Mouse (Mus musculus): ENCODE data around the gene Npepl1. TPM values are rescaled to one million over a fixed set of nuclear protein-coding genes. Genes with fewer than 3 reads are reported as not detected.

Gene Npepl1
- polyA plus RNA-seq, 1 experiment from 2014 or later, result 44.5 TPM

DNA sequence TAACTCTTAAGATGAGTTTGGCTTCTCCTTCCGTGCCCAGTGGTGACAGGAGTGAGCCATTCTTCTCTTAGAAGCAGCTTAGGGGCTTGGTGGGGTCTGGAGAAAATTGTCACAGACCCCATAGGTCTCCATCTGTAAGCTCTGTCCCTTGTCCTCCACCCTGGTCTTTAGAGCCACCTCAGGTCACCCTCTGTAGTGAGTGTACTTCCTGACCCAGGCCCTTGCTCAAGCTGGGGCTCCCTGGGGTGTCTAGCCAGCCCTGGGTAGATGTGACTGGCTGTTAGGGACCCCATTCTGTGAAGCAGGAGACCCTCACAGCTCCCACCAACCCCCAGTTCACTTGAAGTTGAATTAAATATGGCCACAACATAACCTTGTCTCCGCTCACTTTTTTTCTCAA, 12.2 kb downstream of the Npepl1 start:
- Histone ChIP-seq H3K27me3 (ENCODE audit: control insufficient read depth, insufficient read depth, low read length) (no peaks in the 10 kb centered on the region), H3K4me3 (ENCODE audit: control insufficient read depth in 1 of 2, insufficient read depth in 1 of 2, low read depth in 1 of 2, low read length in 2 of 2) (no peak overlapping the region), H3K4me2 (ENCODE audit: low read length) (no peak overlapping the region), H3K9ac (ENCODE audit: low read length) (no peak overlapping the region), H3K4me1 (ENCODE audit: control insufficient read depth in 2 of 2, insufficient read depth in 2 of 2, low read length in 2 of 2) (peaks cover 0 to 12% of the 10 kb centered on the region in 2 experiments; a peak in 2 of 4 replicates), H3K27ac (replicated peaks in 1 of 2; ENCODE audit: control insufficient read depth in 1 of 2, insufficient read depth in 1 of 2, low read depth in 2 of 2, low read length in 2 of 2) (no peak overlapping the region), H3K9me3 (ENCODE audit: control insufficient read depth, low read length) (peaks cover 15% of the 10 kb centered on the region), H3K36me3 (ENCODE audit: control insufficient read depth, insufficient read depth, low read length) (peaks cover 62% of the 10 kb centered on the region)
- WGBS, result 79% methylated on average over 2 of the region's 2 CpGs
- ATAC-seq (ENCODE audit: insufficient number of reproducible peaks, insufficient read depth, low FRiP score, low read depth), result no peak

DNA sequence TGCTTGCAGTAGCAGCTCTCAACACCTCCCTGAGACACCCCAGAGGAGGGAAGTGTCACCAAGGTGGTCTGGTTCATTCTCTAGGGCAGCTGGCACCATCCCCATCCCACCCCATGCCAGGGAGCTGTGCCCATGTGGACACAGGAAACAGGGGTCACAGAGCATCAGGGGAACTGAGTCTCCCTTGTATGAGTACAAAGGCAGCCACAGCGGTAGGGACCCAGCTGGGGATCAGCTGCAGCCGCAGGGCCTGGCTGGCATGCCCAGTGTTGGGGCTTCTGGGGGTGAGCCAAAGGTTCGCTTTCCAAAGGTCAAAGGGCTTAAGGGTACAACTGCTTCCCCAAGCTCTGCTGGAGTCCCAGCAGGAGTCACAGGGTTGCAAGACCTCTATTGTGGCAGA, 13.6 kb downstream of the Npepl1 start:
- Histone ChIP-seq H3K9ac (ENCODE audit: low read length) (no peak overlapping the region), H3K9me3 (ENCODE audit: control insufficient read depth, low read length) (peaks cover 15% of the 10 kb centered on the region), H3K27ac (replicated peaks in 1 of 2; ENCODE audit: control insufficient read depth in 1 of 2, insufficient read depth in 1 of 2, low read depth in 2 of 2, low read length in 2 of 2) (no peak overlapping the region), H3K4me2 (ENCODE audit: low read length) (no peak overlapping the region), H3K4me3 (ENCODE audit: control insufficient read depth in 1 of 2, insufficient read depth in 1 of 2, low read depth in 1 of 2, low read length in 2 of 2) (no peak overlapping the region), H3K27me3 (ENCODE audit: control insufficient read depth, insufficient read depth, low read length) (no peaks in the 10 kb centered on the region), H3K4me1 (ENCODE audit: control insufficient read depth in 2 of 2, insufficient read depth in 2 of 2, low read length in 2 of 2) (peaks cover 0 to 9% of the 10 kb centered on the region in 2 experiments; a peak in 2 of 4 replicates), H3K36me3 (ENCODE audit: control insufficient read depth, insufficient read depth, low read length) (peaks cover 52% of the 10 kb centered on the region)
- no peak for ATAC-seq (ENCODE audit: insufficient number of reproducible peaks, insufficient read depth, low FRiP score, low read depth)
- 88% methylated on average over 3 of the region's 3 CpGs for WGBS

DNA sequence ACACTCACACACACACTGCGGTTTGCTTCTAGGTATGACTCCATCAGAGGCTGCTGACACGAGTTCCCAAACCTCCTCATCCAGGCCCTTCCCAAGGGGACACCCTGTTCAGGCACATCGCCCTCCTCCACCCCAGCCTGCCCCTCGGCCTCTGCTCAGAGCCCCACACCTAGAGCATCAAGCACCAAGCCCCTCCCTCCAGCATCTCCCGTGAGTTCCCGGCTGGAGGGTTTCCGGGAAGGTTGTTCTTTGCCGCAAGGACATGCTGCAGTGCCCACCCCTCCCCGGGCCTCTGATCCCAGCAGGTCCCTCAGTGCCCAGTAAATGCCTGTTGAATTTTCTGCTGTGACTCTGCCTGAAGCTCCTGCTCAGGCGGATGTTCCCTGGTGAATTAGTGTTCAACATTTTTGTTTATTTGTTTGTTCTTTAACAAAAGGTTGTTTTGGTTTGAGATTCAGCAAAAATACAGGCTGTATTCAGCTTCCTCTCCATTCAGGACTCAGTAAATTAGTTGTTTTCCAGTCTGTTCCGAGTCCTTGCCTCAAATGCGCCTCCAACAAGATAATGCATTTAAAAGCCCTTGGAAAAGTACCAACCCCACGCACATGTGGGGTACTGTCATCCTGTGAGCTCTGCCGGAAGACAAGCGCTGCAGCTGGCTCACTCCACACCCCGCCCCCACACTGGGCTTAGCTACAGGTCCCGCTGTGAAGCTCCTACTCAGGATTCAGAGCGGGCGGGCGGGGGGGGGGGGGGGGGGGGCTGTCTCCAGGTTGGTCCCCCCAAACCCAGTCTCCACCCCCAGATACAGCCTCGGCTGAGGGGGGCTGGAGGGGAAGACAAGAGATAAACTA, 16.6 kb downstream of the Npepl1 start:
- Histone ChIP-seq H3K9ac (ENCODE audit: low read length) (peak overlapping the region; percentile 38; the same call in 1 of the 2 replicates), H3K9me3 (ENCODE audit: control insufficient read depth, low read length) (peaks cover 15% of the 10 kb centered on the region), H3K27me3 (ENCODE audit: control insufficient read depth, insufficient read depth, low read length) (no peaks in the 10 kb centered on the region), H3K4me3 (ENCODE audit: control insufficient read depth in 1 of 2, insufficient read depth in 1 of 2, low read depth in 1 of 2, low read length in 2 of 2) (peak overlapping the region in 1 of 2 experiments; percentile 11; a peak in 1 of 4 replicates), H3K27ac (replicated peaks in 1 of 2; ENCODE audit: control insufficient read depth in 1 of 2, insufficient read depth in 1 of 2, low read depth in 2 of 2, low read length in 2 of 2) (no peak overlapping the region), H3K36me3 (ENCODE audit: control insufficient read depth, insufficient read depth, low read length) (peaks cover 29% of the 10 kb centered on the region), H3K4me2 (ENCODE audit: low read length) (peak overlapping the region; percentile 57), H3K4me1 (ENCODE audit: control insufficient read depth in 2 of 2, insufficient read depth in 2 of 2, low read length in 2 of 2) (peaks cover 0 to 9% of the 10 kb centered on the region in 2 experiments; a peak in 2 of 4 replicates)
- 8% methylated on average over 19 of the region's 21 CpGs for WGBS
- peak; percentile 39; the same call in 1 of the 2 replicates for ATAC-seq (ENCODE audit: insufficient number of reproducible peaks, insufficient read depth, low FRiP score, low read depth)

DNA sequence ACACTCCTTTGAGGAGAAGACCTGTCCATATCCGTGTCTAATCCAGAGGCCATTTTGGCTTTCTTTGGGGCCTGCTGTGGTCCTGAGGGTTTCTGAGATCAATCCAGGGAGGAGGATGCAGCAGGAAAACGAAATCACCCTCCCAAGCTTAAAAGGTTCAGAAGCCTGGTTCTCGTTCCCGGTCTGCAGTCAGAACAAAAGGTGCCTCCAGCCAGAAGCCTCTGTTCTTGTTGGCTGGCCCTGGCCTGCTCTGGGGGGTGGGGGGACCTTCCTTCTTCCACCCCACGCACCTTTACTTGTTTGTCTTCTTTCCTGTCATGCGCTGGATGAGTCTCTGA, 17.2 kb downstream of the Npepl1 start:
- Histone ChIP-seq H3K4me1 (ENCODE audit: control insufficient read depth in 2 of 2, insufficient read depth in 2 of 2, low read length in 2 of 2) (peaks cover 0 to 9% of the 10 kb centered on the region in 2 experiments; a peak in 2 of 4 replicates), H3K36me3 (ENCODE audit: control insufficient read depth, insufficient read depth, low read length) (peaks cover 23% of the 10 kb centered on the region), H3K27ac (replicated peaks in 1 of 2; ENCODE audit: control insufficient read depth in 1 of 2, insufficient read depth in 1 of 2, low read depth in 2 of 2, low read length in 2 of 2) (no peak overlapping the region), H3K4me3 (ENCODE audit: control insufficient read depth in 1 of 2, insufficient read depth in 1 of 2, low read depth in 1 of 2, low read length in 2 of 2) (peak overlapping the region in 1 of 2 experiments; percentile 11; a peak in 1 of 4 replicates), H3K27me3 (ENCODE audit: control insufficient read depth, insufficient read depth, low read length) (no peaks in the 10 kb centered on the region), H3K9me3 (ENCODE audit: control insufficient read depth, low read length) (peaks cover 15% of the 10 kb centered on the region), H3K4me2 (ENCODE audit: low read length) (peak overlapping the region; percentile 57), H3K9ac (ENCODE audit: low read length) (peak overlapping the region; percentile 38; the same call in 1 of the 2 replicates)
- no peak for ATAC-seq (ENCODE audit: insufficient number of reproducible peaks, insufficient read depth, low FRiP score, low read depth)
- WGBS, result 44% methylated on average over 6 of the region's 6 CpGs

DNA sequence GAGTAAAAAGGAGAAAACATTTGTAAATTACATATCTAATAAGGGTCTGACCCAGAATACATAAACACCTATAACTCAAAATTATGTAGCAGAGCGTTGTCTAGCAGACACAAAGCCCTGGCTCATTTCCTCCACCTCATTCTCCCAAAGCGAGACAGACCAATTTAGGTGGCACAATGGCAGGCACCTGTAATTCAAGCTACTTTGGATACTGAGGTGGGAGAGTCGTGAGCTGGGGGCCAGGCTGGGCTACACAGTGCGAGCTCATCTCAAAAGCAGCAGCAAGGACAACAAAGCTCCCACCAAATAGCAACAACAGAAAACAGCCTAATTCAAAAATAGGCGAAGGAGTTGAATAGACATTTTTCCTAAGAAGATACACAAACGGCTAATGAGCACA, 18.8 kb downstream of the Npepl1 start:
- H3K9ac ChIP-seq (ENCODE audit: low read length), result no peak overlapping the region
- peaks cover 0 to 9% of the 10 kb centered on the region in 2 experiments; a peak in 2 of 4 replicates for H3K4me1 ChIP-seq (ENCODE audit: control insufficient read depth in 2 of 2, insufficient read depth in 2 of 2, low read length in 2 of 2)
- peaks cover 13% of the 10 kb centered on the region for H3K9me3 ChIP-seq (ENCODE audit: control insufficient read depth, low read length)
- no peak overlapping the region for H3K4me3 ChIP-seq (ENCODE audit: control insufficient read depth in 1 of 2, insufficient read depth in 1 of 2, low read depth in 1 of 2, low read length in 2 of 2)
- peaks cover 8% of the 10 kb centered on the region for H3K36me3 ChIP-seq (ENCODE audit: control insufficient read depth, insufficient read depth, low read length)
- H3K27me3 ChIP-seq (ENCODE audit: control insufficient read depth, insufficient read depth, low read length), result no peaks in the 10 kb centered on the region
- WGBS, result 84% methylated on average over 6 of the region's 6 CpGs
- ATAC-seq (ENCODE audit: insufficient number of reproducible peaks, insufficient read depth, low FRiP score, low read depth), result no peak
- H3K4me2 ChIP-seq (ENCODE audit: low read length), result no peak overlapping the region
- no peak overlapping the region for H3K27ac ChIP-seq (replicated peaks in 1 of 2; ENCODE audit: control insufficient read depth in 1 of 2, insufficient read depth in 1 of 2, low read depth in 2 of 2, low read length in 2 of 2)

DNA sequence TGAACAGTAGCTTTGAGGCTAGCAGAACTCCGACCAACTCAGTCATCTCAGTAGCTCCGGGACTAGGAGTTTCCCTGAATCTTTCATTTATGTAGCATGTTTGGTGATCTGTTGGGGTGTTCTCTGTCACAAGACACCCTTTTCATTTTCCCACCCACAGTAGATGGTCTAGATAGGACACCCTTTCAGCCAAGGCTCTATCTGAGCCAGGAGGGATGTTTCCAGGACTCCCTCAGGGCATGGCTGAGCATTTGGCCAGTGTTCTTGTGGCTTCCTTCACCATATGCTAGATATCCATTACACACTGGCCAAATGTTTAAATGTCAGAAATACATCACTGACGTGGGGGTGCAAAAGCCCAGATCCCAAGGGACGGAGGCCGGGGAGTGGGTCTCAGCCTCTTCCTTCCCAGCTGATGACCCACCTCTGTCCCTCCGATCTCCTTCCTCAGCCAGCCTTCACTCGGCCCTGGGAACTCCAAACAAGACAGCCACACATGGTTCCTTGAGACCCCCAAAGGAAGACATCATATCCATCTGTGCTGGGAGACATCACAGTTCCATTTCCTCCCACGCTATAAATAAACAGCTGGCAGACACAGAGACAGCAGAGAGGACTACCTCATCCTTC, 20.4 kb downstream of the Npepl1 start:
- H3K9ac ChIP-seq (ENCODE audit: low read length), result no peak overlapping the region
- H3K36me3 ChIP-seq (ENCODE audit: control insufficient read depth, insufficient read depth, low read length), result no peaks in the 10 kb centered on the region
- no peaks in the 10 kb centered on the region for H3K9me3 ChIP-seq (ENCODE audit: control insufficient read depth, low read length)
- ATAC-seq (ENCODE audit: insufficient number of reproducible peaks, insufficient read depth, low FRiP score, low read depth), result no peak
- no peaks in the 10 kb centered on the region for H3K27me3 ChIP-seq (ENCODE audit: control insufficient read depth, insufficient read depth, low read length)
- 80% methylated on average over 8 of the region's 8 CpGs for WGBS
- no peak overlapping the region for H3K4me2 ChIP-seq (ENCODE audit: low read length)
- no peak overlapping the region for H3K27ac ChIP-seq (replicated peaks in 1 of 2; ENCODE audit: control insufficient read depth in 1 of 2, insufficient read depth in 1 of 2, low read depth in 2 of 2, low read length in 2 of 2)
- H3K4me1 ChIP-seq (ENCODE audit: control insufficient read depth in 2 of 2, insufficient read depth in 2 of 2, low read length in 2 of 2), result peaks cover 0 to 9% of the 10 kb centered on the region in 2 experiments; a peak in 2 of 4 replicates
- no peak overlapping the region for H3K4me3 ChIP-seq (ENCODE audit: control insufficient read depth in 1 of 2, insufficient read depth in 1 of 2, low read depth in 1 of 2, low read length in 2 of 2)

DNA sequence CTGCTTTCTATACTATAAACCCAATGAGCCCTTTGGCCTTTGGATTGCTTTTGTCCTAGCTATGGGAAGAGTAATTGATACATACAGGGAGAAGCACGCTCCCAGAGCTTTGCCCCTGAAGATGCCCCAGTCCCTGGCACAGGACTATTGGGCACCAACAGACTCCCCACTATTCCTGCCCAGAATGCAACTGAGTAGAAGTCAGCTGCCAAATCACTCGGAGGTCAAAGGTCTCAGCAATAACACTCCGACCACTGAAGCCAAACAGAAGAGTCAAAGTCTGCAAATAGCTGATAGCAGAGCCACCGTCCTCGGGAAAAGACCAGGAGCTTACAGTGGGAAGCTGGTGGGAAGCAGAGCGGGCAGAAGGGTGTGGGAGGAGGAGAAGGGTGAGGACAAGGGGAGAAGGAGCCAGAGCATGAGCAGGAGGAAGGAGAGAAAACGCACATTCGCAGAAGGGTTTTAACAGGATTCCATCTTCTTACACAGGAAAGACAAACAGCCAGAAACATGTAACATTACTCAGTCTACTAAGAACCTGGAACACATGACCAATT, 22.3 kb downstream of the Npepl1 start:
- H3K4me1 ChIP-seq (ENCODE audit: control insufficient read depth in 2 of 2, insufficient read depth in 2 of 2, low read length in 2 of 2), result no peaks in the 10 kb centered on the region
- 78% methylated on average over 8 of the region's 8 CpGs for WGBS
- H3K9me3 ChIP-seq (ENCODE audit: control insufficient read depth, low read length), result no peaks in the 10 kb centered on the region
- no peak for ATAC-seq (ENCODE audit: insufficient number of reproducible peaks, insufficient read depth, low FRiP score, low read depth)
- H3K27ac ChIP-seq (replicated peaks in 1 of 2; ENCODE audit: control insufficient read depth in 1 of 2, insufficient read depth in 1 of 2, low read depth in 2 of 2, low read length in 2 of 2), result no peak overlapping the region
- H3K4me2 ChIP-seq (ENCODE audit: low read length), result no peak overlapping the region
- no peaks in the 10 kb centered on the region for H3K36me3 ChIP-seq (ENCODE audit: control insufficient read depth, insufficient read depth, low read length)
- H3K4me3 ChIP-seq (ENCODE audit: control insufficient read depth in 1 of 2, insufficient read depth in 1 of 2, low read depth in 1 of 2, low read length in 2 of 2), result no peak overlapping the region
- H3K27me3 ChIP-seq (ENCODE audit: control insufficient read depth, insufficient read depth, low read length), result no peaks in the 10 kb centered on the region
- H3K9ac ChIP-seq (ENCODE audit: low read length), result no peak overlapping the region

Measured in heart, embryonic 14.5 days (tissue).